ENCODE assay signal across 8 mouse cellular contexts in the genomic region with DNA sequence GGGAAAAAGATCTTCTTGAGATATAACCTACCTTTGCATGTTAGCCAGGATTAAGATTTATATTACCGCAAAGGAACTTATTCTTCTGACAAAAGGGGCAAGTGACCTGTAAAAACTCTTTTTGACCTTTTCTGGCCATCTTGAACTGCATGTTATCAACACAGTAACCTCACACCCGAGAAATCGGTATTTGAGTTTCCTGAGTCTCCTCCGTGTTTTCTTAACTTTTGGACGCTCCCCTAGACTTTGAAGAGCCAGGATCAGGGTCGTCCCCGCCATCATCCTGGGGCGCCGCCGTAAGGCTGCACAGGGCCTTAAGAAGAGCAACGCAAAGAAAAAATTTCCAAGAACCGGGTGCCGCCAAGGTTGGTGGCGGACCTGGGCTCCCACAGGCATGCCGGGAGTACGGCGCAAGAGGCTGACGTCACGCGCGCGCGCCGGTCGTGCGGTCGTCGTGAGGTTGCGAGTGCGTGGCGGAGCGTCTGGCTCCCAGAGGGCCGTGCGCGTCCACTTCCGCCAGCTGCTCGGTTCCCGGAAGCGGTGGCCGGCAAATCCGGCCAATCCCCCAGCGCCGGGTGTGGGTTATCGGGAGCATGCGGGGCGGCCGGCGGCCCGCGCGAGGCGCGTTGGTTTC. TPM values are rescaled to one million over a fixed set of nuclear protein-coding genes. Genes with fewer than 3 reads are reported as not detected.
DNase-seq lines count a peak whose midpoint lies in the region; ATAC-seq and TF ChIP-seq lines count a peak whose summit lies in the region.

A gene (plus strand): TSS at position 485 of the 634 bp plus-strand sequence.

- H3K4me1 ChIP-seq in hindbrain, embryonic 10.5 days (replicated peaks), result peaks cover 19% of the 10 kb centered on the region
- H3K4me1 ChIP-seq in lung, postnatal 0 days (ENCODE audit: insufficient read depth, low read depth, low read length), result peaks cover 10% of the 10 kb centered on the region; the same call in 1 of the 2 replicates

- under 1% methylated on average over 53 of the region's 53 CpGs for WGBS in hindbrain, embryonic 10.5 days
- WGBS in lung, postnatal 0 days, result under 1% methylated on average over 37 of the region's 53 CpGs

- TF ChIP-seq CTCF in lung, postnatal 0 days (IDR thresholded peaks at IDR 0.05), result no peak

- no peak for TF ChIP-seq EP300 in lung, postnatal 0 days (IDR thresholded peaks at IDR 0.05)

- H3K36me3 ChIP-seq in hindbrain, embryonic 10.5 days, result peaks cover 27% of the 10 kb centered on the region
- peaks cover 3% of the 10 kb centered on the region; the same call in 1 of the 2 replicates for H3K36me3 ChIP-seq in lung, postnatal 0 days (ENCODE audit: insufficient read depth, low read length)

- H3K4me2 ChIP-seq in lung, postnatal 0 days (replicated peaks; ENCODE audit: low read depth, low read length), result peak within 1 kb of the TSS; percentile 95

- H3K27me3 ChIP-seq in hindbrain, embryonic 10.5 days (ENCODE audit: insufficient read depth, poor library complexity, severe bottlenecking), result no peaks in the 10 kb centered on the region
- no peaks in the 10 kb centered on the region for H3K27me3 ChIP-seq in lung, postnatal 0 days (replicated peaks; ENCODE audit: insufficient read depth, low read length)

- peak within 1 kb of the TSS; percentile 68 for H3K9ac ChIP-seq in lung, postnatal 0 days (replicated peaks; ENCODE audit: low read depth)

- ATAC-seq in frontal cortex, adult (ENCODE audit: low TSS enrichment), result peak; percentile 100
- peak; percentile 100 for ATAC-seq in lung, postnatal 0 days

- H3K27ac ChIP-seq in hindbrain, embryonic 10.5 days, result peak within 1 kb of the TSS; percentile 89
- H3K27ac ChIP-seq in lung, postnatal 0 days (ENCODE audit: low read length), result peak within 1 kb of the TSS; percentile 65

- H3K4me3 ChIP-seq in hindbrain, embryonic 10.5 days, result peak within 1 kb of the TSS; percentile 72
- H3K4me3 ChIP-seq in lung, postnatal 0 days (ENCODE audit: low read depth, low read length), result peak within 1 kb of the TSS; percentile 73

- DNase-seq in MN1 (ENCODE audit: low spot score), result peak; percentile 93
- DNase-seq in cerebellum, adult 9-10 months, result peak; percentile 97
- DNase-seq in hindbrain, embryonic 10.5 days (ENCODE audit: low spot score), result peak; percentile 95
- peak; percentile 97 for DNase-seq in layer of hippocampus, adult 9-11 months
- DNase-seq in lung, postnatal 0 days (ENCODE audit: low spot score), result peak; percentile 97
- peak; percentile 96 for DNase-seq in ovary, postnatal 14 days (ENCODE audit: low spot score)
- peak; percentile 97 for DNase-seq in thymus, postnatal 14 days

- no peaks in the 10 kb centered on the region for H3K9me3 ChIP-seq in hindbrain, embryonic 10.5 days
- H3K9me3 ChIP-seq in lung, postnatal 0 days (ENCODE audit: low read length), result no peaks in the 10 kb centered on the region

RNA-seq across cellular contexts. Expression of the gene that starts here (rescaled TPM):
- 106 and 107 TPM in 2 replicates for polyA plus RNA-seq in hindbrain, embryonic 10.5 days (2016; fragmentation: Nextera tagmentation; extraction: Ambion mirVana)
- 100 and 103 TPM in 2 replicates for polyA plus RNA-seq in lung, postnatal 0 days (2015; fragmentation: Nextera tagmentation; extraction: Ambion mirVana)

Comparison
In these comparisons a context has a peak if more than half of its experiments do, and no peak if none do; other contexts are left out.
1. Peak in every context shown above with its lines: DNase-seq, ATAC-seq, H3K4me3 ChIP-seq and H3K27ac ChIP-seq.